Mouse (Mus musculus) adrenal gland, adult 8-10 months (tissue): ENCODE data around the gene Tk1. TPM values are rescaled to one million over a fixed set of nuclear protein-coding genes. Genes with fewer than 3 reads are reported as not detected.
"Not testable (repeated sequence)": the region's sequence is repeated elsewhere in the genome, so short reads cannot be mapped to it uniquely, and the experiment has no call there.

Source experiments
- DNase-seq: peaks from one replicate; pipeline ENCODE4 v3.0.0; 2022
- total RNA-seq, 4 experiments: library from RNA; stranded (reverse); gene quantifications; 2 replicates each; pipeline ENCODE4 v1.2.4; 2022

The Tk1 gene
- total RNA-seq, 4 experiments from 2014 or later, result 2.4 to 5.0 (median 4.3) TPM

DNA sequence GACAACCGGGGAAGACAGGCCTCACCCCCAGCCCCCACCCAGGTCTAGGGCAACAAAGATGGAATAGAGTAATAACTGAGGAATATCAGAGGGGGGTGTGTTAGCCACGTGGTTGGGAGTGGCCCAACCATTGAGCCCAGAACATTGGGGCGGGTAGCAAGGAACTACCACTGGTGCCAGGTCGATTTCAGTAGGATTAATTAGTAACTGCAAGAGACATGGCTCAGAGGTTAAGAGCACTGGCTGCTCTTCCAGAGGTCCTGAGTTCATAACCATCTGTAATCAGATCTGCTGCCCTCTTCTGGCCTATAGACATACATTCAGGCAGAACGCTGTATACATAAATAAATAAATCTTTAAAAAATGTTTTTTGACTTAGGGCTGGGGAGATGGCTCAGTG, 20.7 kb upstream of the Tk1 start:
- no peak for DNase-seq

GRCm38 (mm10) chr11:117845651-117846050, 19.8 kb upstream of the Tk1 start:
- no peak for DNase-seq

DNA sequence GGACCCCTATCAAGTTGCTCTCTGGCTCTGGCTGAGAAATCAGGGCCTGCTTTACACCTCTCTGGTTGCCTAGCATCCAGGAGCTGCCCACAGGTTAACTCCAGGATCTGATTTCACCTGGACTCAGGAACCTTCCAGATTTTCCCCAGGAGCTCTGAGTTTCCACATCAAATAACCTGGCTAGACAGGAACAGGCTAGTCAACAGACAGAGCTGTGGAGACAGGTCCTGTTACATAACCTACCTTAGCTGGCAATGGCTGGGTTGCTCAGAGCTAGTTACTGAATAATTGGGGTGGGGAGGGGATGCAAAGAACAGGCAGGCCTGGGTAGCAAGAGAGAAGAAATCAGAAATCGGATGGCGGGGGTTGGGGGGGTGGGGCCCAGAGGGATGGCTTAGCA, 19.1 kb upstream of the Tk1 start:
- no peak for DNase-seq

DNA sequence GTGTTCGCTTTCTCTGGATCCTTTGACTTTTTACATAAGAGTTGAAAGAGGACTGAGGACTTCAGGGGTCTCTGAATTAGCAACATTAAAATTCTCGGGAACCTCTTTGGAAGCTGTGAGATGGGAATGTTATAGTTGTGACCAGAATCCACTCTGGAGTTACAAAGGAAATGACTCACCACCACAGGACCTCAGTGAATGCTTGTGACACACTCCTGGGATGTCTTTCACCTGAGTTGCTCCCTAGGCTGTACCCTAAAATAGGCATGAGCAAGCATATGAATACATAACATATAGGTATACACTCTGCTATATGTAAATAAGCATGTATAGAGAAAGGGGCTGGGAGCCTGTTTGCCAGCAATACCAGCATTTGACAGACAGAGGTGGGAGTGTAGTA, 17.5 kb upstream of the Tk1 start:
- DNase-seq, result no peak

GRCm38 (mm10) chr11:117840910-117841309, 15.0 kb upstream of the Tk1 start:
- peak; percentile 57 for DNase-seq

DNA sequence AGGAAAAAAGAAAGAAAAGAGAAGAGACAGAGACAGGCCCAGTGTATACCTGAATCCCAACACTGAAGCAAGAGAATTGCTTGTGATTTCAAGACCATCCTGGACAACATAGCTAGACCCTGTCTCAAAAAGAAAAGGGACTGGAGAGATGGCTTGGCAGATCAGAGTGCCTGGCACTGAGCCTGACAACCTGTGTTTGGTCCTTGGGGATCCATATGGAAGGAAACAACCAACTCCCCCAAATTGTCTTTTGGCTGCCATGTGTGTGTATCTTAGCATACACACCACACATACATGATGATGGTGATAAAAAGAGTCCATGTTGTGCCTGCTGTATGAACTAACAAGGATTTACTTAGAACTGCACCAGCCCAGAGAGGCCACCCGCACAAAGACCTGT, 13.1 kb upstream of the Tk1 start:
- no peak for DNase-seq

DNA sequence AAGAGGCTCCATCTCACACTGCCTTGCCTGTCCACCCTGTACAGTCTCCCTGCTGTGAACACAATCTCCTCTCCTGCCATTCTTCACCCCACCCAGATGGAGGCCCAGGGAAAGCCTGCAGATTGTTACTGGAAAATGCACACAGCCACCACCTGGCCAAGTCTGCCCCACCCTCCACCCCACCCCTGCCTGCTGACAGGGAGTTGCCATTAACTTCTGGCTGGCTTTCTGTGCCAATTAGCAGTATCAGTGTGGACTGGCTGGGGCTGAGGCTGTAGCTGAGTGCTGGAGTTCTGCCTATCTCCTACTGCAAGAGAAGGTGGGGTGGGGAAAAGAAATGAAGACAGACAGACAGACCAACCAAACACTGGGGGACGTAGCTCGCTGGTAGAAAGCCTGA, 12.7 kb upstream of the Tk1 start:
- DNase-seq, result no peak

- no peak for DNase-seq
Measured at GRCm38 (mm10) chr11:117836306-117836705, 10.4 kb upstream of the Tk1 start.

DNA sequence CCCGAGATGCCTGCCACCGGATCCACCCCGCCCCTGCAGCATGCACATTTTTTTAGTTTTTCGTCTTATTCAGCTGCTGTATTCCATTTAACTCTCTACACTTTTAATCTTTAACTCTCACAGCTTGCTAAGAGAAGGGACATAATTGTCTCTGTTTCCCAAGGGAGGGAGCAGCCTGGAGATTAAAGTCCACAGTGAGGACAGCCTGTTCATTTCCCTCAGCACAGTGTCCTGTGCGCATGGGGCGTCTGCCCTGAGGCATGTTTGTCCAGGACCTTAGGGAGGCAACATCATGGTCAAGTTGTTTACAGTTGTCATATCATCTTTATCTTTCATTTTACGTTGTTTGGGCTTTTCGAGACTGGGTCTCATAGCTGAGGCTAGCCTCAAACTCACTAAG, 8.2 kb upstream of the Tk1 start:
- no peak for DNase-seq

- DNase-seq, result not testable (repeated sequence)
Measured at GRCm38 (mm10) chr11:117833509-117833908, 7.6 kb upstream of the Tk1 start.

DNA sequence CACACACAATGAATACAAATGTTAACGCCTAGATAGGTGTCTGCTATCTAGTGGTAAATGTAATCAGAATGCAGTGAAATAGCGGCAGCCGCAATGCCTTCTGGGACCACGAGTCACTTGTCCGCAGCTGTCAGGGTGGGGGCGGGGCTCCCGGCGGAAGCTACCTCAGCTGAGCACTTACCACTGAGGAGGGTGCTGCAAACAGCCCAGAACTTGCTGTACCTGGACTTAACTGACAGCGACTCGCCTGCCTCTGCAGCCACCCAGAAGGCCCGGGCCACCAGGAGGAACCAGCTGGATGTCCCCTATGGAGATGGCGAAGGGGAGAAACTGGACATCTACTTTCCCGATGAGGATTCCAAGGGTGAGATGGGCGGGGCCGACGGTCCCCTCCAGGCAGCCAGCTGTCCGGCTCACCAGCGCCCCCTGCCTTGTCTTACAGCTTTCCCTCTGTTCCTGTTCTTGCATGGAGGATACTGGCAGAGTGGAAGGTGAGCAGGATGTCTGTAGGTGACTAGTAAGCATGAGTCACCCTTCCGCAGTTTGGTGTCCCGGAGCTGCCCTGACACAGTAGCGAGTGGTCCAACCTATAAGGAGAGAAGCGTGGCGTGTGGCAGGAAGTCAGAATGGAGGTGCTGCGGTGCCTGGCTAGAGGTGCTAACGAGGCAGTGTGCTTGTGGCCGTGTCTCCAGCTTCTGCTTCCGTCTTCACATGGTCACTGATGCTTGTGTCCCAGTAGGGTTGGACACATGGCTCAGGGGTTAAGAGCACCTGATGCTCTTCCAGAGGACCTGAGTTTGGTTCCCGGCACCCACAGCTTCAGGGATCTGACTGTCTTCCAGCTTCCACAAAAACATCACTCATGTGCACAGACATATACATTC, 6.4 kb upstream of the Tk1 start:
- peak; percentile 43 for DNase-seq

- DNase-seq, result no peak
Measured at GRCm38 (mm10) chr11:117830401-117830800, 4.5 kb upstream of the Tk1 start.

DNA sequence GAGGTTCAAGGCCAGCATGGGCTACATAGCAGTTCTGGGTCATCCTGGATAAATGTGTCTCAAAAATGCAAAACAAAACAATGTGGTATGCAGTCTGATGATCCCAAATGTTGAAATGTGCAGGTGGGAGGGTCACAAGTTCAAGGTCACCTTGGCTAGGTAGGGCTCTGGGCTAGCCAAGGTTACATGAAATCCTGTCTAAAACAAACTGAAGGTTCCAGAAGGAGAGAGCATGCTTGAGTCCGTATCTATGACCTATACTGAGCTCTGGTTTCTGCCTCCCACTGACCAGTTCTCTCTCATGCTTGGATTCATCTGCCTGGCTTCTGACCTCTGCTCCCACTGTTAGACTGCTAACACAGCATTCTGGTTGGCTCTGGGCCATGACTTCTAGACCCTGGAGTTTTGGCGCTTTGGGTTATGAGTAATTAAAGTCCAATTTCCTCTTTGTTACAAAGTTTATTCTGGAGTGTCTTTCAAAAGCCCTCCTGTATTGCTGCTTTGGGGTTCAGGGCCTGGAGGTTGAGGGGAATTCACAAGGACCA, 3.9 kb upstream of the Tk1 start:
- DNase-seq, result no peak

- DNase-seq, result no peak
Measured at GRCm38 (mm10) chr11:117828888-117829604, 3.2 kb upstream of the Tk1 start.

GRCm38 (mm10) chr11:117828149-117828887, 2.4 kb upstream of the Tk1 start:
- no peak for DNase-seq

DNA sequence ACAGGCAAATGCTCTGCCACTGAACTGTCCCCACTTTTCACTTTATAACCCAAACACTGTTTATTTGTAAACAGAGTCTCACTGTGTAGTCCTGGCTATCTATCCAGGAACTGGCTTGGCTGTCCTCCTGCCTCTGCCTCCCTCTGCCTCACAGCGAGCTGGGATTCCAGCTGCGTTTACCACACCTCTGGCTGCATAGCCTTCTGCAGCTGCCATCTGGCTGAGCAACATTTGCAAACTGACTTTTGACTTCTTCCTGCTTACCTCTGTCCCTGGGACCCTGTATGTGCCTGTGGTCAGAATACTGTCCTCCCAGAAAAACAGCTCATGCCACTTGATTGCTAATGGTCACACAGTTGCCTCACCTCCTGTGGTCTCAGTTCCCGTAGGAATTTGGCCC, 1.5 kb upstream of the Tk1 start:
- no peak for DNase-seq

DNA sequence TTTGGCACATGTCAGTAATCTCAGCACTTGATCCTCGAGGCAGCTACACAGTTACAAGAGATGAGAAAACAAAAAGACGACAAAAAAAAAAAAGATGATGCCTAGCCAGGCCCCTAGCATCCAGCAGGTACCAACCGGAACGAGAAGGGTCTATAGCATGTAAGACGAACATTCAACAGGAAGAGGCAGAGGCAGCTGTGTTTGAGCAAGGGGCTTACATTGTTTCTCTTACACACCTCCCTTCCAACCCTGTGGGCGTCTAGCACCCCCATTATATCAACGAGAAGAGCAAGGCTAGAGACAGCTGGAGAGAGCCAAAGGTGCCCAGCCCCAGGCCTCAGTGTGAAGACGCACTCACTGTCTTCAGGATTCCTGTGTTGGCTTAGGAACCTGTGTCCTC, 1.0 kb upstream of the Tk1 start:
- no peak for DNase-seq

GRCm38 (mm10) chr11:117826164-117826563, 272 bp upstream of the Tk1 start:
- no peak for DNase-seq

DNA sequence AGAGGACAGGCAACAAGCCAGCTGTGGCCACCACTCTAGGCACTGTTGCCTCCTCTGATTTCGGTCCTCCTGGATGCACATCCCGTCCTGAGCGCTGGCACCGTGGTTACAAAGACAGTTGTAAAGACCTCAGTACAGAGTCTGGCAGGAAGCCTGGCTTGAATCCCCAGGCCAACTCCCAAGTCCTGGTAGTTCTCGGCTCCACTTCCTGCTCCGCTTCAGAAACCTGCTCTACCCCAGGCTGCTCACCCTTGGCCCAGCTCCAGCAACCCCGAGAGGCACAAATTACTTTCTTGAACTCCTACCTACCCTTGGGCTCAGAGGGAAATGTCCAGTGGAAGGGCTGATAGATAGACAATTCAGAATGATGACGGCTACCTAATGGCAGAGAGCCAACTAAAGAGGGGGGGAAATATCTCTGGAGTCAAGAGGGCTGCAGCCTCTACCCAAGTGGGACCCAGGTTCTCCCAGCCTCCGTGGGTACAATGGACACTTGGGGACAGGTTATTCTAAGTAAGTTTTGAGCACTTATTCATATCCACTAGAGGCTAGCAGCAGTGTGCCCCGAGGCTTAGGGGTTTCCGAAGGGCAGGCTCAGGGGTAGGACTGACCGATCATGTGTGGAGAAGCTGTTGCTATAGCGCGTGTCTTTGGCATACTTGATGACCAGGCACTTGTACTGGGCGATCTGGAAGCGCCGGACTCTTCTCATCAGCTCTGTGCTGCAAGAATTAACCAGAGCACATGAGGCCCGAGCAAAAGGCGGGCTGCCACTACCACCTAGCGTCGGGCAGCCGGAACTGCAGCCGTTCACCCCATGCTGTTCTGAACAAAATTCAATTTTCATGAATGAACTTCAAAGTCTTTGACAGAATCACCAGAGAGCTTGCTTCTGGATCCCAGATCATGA, 1.6 kb downstream of the Tk1 start:
- DNase-seq, result peak; percentile 73

DNA sequence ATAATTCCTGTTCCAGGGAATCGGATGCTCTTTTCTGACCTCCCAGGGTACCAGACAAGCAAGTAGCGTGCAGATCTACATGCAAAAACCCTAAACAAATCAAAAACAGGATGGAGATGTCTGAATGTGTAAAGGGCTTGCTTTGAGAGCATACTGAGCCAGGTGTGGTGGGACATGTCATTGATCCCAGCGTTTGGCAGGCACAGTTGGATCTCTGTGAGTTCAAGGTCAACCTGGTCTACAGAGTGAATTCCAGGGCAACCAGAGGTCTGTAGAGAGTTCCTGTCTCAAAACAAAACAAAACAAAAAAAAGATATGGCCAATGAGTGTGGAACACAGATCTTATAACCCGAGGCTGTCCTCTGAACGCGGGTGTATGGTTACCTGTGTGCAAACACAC, 2.5 kb downstream of the Tk1 start:
- DNase-seq, result no peak

- no peak for DNase-seq
Measured at GRCm38 (mm10) chr11:117822728-117823241, 3.1 kb downstream of the Tk1 start.

DNA sequence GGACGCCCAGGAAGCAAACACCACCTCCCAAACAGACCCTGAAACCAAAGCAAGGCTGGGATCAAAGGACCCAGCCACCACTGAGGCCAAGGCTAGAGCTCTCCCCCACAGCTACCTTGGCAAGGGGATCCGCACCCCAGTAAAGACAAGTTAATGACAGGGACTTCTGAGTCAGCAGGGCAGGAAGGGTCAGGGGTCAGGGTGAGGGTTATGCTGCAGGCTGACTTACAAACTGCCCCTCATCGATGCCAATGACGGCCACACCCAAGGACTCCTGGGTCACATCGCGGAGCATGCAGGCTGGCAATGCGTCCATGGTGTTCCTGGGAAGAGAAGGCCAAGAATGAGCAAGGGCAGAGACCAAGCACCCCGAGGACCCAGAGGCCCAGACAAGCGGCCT, 4.0 kb downstream of the Tk1 start:
- peak; percentile 70 for DNase-seq
